Mouse (Mus musculus) spleen, adult 12 weeks (tissue): ENCODE data around the gene Cib1.

Experiments
- DNase-seq: peaks from one replicate; pipeline ENCODE4 v3.0.0; 2022; ENCODE audit warnings: low spot score

Cib1 gene

DNA sequence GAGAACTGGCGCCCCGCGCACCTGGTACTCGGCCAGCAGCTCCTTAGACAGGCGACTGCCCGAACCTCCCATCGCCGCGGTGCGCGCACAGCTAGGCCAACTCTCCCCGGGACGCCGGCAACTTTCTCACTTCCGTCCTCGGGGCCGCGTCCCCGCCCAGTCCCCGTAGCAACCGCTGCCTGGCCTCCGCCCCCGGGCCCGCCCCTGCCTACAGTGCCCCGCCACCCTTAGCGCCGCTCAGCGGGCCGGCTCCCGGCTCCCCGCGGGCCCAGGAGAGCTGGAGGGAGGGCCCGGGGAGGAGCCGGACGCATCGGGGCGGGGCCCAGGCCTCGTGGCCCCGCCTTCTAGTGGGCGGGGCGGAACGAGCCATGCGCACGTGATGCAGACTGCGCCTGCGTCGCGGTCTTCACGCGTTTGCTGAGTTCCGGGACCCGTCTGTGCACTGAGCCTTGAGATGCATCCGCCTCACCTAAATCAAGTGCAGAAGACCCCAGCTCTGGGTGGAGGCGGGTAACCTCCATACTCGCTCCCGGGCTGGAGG lies at the start of gene Cib1, which contains the start of gene Gdpgp1:
Cib1 (minus strand) TSS at position 325 of the 541 bp plus-strand sequence.
Gdpgp1 (plus strand) TSS at position 377 of the 541 bp plus-strand sequence.
- peak; percentile 100 for DNase-seq

DNA sequence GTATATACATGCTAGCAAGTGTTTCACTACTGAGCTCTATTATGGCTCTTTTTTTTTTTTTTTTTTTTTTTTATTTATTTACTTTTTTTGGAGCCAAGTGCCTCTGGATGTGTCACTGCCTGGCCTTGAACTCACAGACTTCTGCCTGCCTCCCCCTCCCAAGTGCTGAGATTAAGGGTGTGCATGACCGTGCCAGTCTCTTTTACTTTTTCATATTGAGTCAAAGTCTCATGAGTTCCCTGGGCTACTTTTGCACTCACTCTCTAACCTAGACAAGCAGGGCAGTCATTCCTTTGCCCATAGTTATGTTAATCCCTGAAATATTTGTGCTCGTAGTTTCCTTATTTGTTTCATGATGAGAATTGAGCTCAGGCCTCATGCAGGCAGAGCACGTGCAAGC lies 49.0 kb upstream of the Cib1 start:
- no peak for DNase-seq

DNA sequence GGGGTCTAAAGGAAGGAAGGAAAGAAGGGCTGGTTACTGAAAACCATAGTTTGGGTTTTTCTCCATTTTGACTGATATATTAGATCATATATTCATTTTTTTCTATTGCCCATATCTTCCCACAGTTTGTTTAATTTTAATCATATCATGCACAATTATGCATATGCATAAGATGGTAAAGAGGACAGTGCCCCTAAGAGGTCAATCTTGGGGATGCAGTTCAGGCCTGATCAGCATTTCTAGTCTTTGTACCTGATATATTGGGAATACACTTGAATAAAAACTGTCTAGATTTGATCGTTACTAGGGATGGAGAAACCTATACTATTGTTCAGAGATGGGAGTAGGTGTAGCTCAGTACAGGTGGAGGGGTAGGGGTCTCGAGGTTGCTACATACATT lies 48.4 kb upstream of the Cib1 start:
- no peak for DNase-seq

DNA sequence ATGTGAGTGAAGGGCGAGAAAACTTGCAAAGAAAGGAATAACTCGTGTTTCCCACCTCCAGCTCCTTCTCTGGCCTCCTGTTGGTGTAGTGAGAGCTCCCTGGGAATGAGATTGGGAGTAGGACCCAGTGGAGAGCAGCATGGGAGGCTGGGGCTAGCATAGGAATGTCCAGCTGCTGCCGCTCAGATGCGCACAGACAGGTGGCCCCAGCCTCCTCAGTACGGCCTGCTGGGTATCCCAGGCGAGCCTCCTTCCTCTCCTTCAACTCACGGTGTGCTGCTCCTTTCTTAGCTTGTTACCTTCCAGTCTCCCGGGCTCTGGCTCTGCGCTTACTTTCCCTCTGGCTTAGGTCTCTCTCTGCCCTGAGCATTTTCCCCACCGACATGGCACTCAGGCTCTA lies 47.4 kb upstream of the Cib1 start:
- DNase-seq = no peak

DNA sequence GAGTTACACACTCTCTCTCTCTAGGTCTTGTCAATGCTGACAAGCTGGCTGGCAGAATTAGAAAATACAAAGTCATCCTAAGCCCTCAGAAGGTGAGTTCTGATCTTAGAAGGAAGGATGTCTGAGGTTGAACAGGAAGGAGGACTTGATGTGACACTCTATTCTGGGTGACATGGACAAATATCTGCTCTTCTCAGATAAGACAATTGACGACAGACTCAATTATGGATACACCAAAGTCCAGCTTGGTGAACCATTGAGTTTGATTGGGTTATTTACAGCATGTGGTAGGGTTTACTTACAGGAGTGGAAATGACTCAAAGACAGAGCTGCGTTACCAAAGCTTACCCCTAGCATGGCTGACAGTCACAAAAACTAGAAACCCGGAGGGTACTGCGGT lies 43.8 kb upstream of the Cib1 start:
- no peak for DNase-seq

DNA sequence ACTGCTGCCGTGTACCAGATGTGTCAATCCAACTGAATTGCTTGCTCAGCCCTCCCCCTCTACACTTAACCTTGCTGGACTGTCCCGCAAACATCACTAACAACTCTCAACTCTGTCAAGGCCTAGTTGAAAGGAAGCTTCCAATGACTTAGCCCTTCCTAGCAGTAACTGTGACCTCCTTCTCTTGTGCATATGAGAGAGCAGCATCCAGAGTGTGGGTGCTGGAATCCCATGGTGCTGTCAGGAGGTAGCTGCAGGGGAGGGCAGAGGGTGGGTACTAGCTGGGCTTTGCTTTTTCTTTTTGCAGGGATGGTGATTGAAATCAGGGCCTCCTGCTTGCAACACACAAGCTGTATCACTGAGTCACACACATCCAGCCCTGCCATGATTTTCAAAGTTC lies 40.8 kb upstream of the Cib1 start:
- DNase-seq = no peak

DNA sequence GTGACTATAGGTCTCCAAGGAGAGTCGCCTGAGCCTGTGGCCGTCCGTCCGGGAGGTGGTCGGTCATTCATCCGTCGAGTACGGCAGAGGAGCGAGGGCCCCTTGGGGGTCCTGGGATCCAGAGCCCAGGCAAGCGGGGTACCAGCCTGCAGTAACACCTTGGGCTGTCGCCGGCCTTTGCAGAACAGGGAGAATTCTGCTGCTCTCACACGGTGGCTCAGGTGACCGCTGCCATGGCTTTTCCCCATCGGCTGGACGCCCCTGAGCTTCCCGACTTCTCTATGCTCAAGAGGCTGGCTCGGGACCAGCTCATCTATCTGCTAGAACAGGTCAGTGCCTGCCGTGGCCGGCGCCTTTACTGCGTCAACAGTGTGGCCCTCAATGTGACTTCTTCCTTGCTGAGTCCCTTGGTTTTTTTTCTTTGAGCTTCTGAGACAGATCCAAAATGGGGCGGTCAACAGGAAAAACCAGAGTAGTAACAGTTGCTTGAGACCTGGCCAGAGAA lies 37.2 kb upstream of the Cib1 start:
- no peak for DNase-seq

DNA sequence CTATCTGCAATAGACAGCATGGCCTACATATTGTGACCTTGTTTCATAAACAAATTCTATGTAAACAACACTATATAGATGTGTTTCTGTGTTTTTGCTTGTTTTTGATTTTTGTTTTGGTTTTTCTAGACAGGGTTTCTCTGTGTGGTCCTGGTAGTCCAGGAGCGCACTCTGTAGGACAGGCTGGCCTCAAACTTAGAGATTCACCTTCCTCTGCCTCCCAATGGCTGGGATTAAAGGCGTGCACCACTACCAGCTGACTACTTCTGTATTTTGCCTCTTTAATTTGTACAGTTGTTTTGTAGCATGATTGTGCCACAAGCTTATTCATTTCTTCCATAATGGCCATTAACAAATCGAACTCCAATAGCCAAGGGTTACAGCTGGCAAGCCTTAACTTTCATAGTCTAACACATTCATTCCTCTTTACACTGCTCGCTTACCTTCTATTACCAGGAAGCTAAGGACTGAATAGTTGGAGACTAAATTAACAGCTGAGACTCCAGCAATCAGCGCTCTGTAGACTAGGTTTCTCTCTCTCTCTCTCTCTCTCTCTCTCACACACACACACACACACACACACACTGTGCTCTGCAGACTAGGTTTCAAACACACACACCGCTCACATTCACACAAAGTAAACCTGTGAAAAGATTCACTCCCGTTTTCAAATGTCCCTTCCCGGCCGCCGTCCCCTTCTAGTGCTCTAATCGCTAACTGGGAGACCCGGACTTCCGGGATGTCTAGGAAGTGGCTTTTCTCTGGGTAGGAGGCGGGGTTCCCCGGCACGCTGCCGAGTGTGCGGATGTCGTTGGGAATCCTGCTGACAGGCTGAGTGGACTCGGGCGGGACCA lies 36.5 kb upstream of the Cib1 start, which contains the start of gene Vps33b:
Vps33b (plus strand) TSS at position 753 of the 854 bp plus-strand sequence.
- peak; percentile 84 for DNase-seq

DNA sequence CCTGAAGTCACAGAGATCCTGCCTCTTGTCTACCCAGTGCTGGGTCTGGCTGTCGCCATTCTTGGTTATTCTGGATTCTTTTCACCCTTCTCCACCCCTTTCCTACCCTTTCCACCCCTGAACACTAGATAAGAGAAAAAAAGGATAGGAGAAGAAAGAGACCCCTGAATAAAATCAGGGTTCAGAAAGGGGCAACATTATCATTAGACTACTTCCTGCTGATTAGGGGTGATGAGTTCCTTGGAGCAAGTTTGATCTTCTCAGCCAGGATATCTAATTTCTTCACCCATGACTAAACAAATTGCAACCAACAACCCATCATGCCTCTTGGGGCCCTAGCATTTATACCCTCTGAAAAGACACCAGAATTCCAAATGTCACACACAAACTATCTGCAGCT lies 35.2 kb upstream of the Cib1 start:
- no peak for DNase-seq

DNA sequence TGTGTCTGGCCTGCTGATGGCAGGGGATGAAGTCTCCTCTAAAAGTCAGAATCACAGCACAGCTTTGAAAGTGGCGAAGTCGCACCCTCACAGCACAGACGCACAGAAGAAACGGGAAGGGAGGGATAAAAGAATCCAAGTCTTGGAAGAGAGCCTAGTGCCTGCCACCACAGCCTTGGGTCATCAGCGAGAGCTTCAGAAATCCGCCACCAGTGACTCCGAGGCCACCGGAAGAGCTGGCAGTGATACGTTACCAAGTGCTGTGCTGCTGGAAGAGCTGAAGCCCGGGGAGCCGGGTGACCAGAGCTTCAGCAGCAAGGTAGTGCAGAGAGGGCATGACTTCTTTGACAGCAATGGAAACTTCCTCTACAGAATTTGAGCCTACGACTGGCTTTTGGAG lies 32.0 kb upstream of the Cib1 start:
- DNase-seq = no peak

DNA sequence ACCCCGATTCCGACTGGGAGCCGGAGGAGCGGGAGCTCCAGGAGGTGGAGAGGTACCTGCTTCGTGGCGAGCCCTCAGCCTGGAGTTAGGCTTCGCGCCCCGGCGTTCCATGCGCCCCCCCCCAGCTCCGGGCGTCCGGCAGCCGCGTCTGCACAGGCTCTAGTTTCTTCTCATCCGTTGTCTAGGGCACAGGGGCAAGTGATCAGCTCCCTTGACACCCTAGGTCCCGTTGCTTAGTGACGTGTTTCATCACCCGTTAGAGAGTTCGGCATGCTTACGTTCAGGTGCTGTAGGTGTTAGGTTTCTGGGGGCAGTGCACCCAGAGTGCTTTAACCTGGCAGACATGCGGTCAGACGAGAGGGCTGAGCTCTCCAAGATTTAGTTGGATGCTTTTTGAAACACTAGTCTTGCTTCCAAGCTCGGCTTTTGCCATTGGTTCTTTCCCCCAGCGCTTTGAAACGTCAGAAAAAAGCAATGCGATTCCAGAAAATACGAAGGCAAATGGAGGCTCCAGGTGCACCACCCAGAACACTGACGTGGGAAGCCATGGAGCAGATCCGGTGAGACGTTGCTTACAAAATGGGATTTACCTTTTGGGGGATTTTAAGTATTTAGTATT lies 28.9 kb upstream of the Cib1 start:
- no peak for DNase-seq

DNA sequence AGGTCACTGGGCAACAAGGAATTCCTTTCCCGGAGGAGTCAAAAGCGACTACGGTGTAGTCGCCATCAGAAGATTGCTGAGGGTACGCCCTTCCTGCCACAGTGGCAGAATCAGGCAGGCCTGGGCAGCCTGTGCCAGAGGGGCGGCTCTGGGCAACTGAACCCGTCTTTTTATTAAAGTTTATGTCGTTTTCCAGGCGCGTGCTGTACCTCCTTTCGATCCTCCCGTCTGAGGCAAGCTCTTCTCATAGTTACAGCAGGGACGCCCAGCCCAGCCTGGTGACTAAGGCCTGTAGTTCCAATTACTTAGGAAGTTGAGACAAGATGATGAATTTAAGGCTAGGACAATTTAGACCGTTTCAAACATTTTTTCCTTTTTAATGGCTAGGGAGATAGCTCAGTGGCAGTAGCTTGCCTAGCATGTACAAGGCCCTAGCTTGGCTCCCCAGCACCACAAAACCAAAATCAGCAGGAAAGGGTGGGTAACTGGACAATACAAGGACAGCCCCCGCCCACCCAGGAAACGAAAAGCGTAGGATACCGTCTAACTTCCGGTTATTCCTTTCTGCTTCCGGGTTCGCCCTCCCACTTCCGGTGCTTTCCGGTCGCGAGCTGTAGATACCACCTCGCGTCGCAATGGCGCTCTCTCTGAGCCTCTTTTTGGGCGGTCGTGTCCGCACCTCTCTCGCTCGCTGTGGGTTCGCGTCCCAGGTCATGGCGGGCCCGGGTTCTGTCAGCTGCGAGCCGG lies 28.2 kb upstream of the Cib1 start, which contains the start of gene Ngrn:
Ngrn (plus strand) TSS at position 591 of the 747 bp plus-strand sequence.
- peak; percentile 76 for DNase-seq

DNA sequence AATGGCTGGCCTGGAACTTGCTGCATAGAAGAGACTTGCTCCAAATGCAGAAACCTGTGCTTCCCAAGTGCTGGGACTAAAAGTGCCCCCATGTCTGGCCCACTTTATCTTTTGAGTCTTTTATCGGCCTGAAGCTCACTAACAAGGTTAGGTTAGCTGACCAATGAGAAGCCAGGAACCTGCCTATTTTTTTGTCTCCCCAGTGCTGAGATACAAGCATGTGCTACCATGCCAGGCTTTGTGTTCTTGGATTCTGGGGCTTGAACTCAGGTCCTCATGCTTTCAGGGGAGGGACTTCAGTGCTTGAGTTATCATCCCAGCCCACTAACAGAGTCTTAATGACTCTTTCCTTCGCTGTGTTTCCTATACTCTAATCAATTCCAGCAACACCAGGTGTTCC lies 25.1 kb upstream of the Cib1 start:
- DNase-seq = no peak

DNA sequence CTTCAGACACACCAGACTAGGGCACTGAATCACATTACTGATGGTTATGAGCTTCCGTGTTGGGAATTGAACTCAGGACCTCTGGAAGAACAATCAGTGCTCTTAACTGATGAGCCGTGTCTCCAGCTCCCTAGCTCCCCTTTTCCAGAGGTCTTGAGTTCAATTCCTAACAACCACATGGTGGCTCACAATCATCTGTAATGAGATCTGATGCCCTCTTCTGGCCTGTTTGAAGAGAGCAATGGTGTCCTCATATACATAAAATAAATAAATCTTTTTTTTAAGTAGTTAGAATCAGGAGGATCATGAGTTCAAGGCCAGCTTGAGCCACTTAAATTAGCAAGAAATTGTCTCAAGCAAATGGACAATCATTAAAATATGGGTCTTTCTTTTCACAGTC lies 23.4 kb upstream of the Cib1 start:
- no peak for DNase-seq

DNA sequence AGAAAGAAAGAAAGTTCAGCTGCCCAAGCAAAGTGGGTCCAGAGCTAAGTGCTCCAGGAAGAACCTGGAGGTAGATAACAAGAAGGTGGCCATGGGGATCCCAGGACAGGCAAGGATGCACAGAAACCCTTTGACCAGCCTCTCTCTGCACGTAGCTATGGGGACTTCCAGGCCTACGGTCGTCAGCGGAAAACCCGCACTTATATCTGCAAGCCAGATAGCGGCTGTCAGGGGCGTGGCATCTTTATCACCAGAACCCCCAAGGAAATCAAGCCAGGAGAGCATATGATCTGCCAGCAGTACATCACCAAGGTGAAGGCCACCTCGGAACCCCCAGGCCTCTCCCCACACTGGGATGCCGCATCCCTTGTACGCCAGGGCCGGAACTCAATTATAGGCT lies 20.3 kb upstream of the Cib1 start:
- no peak for DNase-seq

DNA sequence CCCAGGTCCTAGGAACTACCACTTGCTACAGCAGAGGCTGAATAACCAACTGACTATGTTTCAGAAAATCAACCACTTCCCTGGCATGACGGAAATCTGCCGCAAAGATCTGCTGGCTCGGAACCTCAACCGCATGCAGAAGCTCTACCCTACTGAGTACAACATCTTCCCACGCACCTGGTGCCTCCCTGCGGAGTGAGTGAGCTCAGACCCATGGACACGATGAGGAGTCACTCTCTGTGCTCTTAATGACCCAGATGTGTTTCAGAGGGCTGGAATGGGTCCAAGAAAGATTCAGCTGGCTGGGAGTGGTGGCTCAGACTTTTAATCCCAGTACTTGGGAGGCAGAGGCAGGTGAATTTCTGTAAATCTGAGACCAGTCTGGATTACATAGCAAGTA lies 19.8 kb upstream of the Cib1 start:
- no peak for DNase-seq

DNA sequence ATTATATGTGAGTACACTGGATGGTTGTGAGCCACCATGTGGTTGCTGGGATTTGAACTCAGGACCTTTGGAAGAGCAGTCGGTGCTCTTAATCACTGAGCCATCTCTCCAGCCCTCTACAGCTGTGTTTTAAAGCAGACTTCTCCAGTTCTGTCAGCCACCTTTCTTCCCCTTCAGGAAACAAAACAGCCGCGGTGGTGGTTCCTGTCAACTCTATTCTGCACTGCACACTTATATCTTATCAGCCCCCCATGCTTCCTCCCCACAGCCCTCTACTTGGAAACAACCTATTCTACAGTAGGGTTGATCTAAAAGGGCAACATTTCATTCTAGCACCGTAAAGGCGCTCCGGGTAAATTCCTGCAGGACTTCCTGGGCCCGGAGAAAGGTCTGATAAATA lies 14.2 kb upstream of the Cib1 start:
- DNase-seq = no peak

DNA sequence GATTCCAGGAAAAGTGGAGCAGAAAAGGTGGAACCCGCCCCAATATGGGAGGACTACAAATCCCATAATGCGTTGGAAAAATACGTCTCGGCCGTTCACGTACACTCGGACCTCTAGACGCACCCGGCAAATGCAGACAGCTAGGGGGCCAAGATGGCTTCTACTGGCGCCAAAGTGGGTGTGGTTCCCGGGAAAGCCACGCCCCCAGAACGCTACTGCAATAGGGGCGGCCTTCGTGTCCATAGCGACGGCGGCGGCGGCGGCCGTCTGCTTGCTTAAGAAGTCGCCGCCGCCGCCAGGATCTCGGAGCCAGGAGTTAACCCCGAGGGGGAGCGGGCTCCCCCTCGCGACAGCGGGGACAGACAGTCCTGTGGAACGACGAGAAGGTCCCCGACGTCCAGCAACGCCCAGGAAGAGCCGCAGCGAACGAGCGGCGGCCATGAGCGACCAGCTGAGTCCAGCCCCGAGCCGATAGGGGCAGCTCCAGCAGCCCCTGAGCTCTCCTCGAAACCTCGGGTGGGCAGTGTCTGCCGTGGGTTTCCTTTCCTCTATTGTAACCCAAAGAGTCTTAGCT lies 13.6 kb upstream of the Cib1 start, which contains the start of gene Ttll13:
Ttll13 (plus strand) TSS at position 229 of the 574 bp plus-strand sequence.
- DNase-seq = peak; percentile 89

DNA sequence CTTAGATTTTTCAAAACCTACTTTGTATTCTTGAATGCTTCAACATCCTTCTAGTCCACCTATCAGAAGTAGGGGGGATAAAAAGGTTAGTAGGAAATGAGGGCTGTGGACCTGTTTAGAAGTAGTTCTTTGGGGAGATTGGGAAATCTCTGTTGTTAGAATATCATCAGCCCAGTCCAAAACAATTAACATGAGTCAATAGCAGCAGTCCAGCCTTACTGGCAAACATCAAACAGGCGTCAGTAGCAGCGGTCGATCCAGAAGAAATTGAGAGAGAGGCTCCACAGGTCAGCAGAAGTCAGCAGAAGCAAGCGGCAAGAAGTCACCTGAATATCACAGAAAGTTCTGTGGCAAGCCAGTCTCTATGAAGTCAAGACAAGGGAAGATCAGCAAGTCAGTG lies 12.2 kb upstream of the Cib1 start:
- no peak for DNase-seq

DNA sequence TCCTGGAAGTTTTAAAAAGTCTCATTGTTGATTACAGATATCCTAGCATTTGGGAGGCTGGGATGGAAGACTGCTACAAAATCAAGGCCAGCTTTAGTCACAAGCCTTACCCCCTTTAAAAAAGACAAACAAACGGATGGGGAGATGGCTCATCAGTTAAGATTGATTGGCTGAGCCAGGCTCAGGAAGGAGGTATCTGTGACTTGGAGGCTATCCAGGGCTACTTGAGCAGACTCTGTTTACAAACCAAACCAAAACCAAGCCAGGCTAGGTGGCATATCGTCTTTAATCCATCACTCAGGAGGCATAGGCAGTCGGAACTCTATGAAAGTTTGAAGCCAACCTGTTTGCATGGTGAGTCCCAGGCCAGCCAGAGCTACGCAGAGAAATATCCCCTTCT lies 9.0 kb upstream of the Cib1 start:
- no peak for DNase-seq

DNA sequence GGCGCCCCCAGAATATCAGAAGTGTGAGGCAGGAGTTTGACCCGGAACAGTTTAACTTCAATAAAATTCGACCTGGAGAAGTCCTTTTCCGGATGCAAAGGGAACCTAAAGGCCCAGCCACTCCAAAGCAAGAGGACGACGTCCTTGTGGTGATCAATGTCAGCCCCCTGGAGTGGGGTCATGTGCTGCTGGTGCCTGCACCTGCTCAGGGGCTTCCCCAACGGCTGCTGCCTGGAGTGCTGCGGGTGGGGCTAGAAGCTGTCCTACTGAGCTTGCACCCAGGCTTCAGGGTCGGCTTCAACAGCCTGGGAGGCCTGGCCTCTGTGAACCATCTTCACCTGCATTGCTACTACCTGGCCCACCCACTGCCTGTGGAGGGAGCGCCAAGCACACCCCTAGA lies 5.9 kb upstream of the Cib1 start:
- DNase-seq = no peak

DNA sequence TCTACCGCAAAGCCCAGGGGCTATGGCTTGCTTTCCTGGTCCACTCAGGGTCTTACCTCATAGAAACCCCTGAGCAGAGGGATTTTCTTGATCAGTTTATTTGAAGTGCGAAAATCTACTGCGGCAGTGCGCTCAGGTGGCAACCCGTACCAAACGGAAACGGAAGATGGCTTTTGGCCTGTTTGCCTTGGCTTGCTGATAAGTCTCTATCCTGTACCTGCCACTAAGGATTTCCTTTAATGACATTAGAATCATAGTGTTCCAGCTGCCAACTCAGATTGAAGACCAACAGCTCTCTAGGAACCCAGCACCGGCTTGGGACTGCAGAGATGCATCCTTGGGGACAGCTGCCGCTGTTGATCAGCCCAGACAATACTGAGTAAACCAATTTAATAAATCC lies 1.2 kb upstream of the Cib1 start:
- no peak for DNase-seq
